Mouse (Mus musculus) bone marrow, adult 2 months (tissue): ENCODE results near the gene Aven.

Source experiments
- CTCF ChIP-seq: fragments of 200-500 bp; IDR thresholded peaks from 2 replicates; pipeline ENCODE4 v1.5.1; 2011; ENCODE audit warnings: low read length, control low read depth; ENCODE audit not compliant: control insufficient read depth, insufficient read depth
- POLR2A ChIP-seq: fragments of 200-500 bp; IDR thresholded peaks from 2 replicates; pipeline ENCODE4 v1.6.1; 2011; ENCODE audit warnings: low read depth, mild to moderate bottlenecking, control low read depth, low read length, borderline replicate concordance; ENCODE audit not compliant: control insufficient read depth

- no peak for TF ChIP-seq CTCF
- TF ChIP-seq POLR2A: no peak
Measured at GRCm38 (mm10) chr2:112469542-112469941, 23.2 kb upstream of the Aven start.
